Mouse (Mus musculus) ES-CJ7 (cell line): Measurements from ENCODE around the gene Fam160a2.
"Not testable (repeated sequence)": the region's sequence is repeated elsewhere in the genome, so short reads cannot be mapped to it uniquely, and the experiment has no call there.

Experiments
- DNase-seq: peaks from one replicate; pipeline ENCODE4 v3.0.0; 2011; ENCODE audit warnings: low read depth, low spot score

The Fam160a2 gene

DNA sequence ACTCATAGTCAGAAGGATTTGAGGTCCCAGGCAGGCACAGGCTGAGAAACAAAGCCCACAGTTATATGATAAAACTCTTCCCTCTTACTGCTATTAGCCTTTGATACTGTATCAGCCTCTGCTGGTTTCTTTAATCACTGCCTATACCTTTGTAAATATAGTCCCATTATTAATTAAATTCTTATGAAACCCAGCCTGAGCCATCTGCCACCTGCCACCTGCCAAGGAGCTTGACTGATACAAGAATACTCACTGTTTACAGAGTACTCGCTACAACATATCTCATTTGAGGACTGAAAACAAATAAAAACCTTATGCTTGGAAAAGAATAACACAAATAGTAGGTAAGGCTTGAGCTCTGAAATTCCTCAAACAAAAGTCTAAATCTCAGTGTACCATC is 5.2 kb downstream of the Fam160a2 start:
- DNase-seq: no peak

DNA sequence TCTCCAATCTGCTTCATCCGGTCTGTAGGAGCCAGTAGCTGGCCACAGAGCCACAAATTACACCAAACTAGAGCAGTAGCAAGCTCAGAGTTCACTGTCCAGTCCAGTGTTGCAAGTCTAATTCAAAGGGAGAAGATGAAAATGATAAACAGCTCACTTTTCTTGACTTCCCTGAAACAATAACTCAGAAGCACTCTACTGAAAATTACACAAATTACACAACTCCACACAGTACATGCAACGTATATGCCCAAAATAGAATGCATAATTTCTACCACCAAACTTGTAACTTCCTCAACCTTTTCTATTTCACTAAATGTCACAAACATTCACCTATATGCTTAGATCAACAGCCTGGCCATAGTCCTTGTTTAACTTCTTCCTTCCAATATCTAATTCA is 9.6 kb downstream of the Fam160a2 start:
- no peak for DNase-seq

DNA sequence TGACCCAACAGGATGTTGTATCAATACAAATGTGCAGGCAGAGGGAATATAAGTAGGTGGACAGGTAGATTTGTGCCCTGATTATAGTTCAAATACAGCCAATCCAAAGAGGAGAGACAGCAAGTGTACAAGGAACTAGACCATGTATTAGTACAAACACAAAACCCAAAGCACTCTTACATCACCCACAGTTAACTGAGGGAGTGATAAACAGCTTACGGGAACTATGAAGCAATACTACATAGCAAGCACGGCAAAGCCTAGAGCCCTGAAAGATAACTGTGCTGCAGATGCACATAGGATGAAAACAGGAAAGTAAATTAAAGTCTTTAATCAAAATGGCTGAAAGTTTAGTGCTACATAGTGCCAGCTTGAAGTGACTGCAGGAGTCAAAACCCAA is 12.2 kb downstream of the Fam160a2 start:
- DNase-seq: no peak

DNA sequence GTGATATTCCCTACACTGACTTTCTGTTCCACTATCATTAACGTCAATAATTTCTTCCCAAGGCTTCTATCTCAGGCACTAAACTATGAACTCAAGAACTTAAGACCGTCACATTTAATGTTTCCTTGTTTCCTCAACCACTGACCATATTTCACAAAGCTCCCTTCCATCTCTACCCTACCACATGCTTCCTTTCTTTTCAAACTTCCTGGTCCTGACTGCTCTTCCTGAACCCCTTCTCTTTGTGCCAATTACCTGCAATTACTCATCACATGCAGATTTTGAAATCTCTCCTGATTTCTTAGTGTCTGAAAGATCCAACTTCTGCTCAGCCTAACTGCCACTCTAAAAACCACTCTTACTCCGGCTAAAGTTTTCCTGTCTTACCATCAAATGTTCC is 19.5 kb downstream of the Fam160a2 start:
- DNase-seq: no peak

DNA sequence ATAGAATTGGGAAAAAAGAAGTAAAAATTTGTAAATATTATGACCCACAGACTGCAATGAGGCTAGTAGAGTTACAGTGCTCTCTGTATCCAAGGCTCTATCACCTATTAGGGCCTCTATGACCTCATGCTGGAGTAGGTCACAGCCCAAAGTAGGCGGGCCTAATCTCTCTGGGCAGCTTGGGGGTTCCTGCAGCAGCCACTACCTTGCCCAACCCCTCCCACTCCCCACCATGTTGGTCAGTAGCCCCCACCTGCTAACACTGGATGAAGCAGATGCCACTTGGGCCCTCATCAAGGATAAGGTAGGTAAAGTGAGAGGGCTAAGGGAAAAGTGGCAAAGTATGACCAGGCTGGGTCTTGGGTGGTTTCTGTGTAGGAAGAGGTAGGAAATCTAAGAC is 25.0 kb downstream of the Fam160a2 start, which contains the start of gene Gm5901:
TSS of gene Gm5901 (plus strand) at position 173 of the 400 bp plus-strand sequence.
- DNase-seq: no peak

DNA sequence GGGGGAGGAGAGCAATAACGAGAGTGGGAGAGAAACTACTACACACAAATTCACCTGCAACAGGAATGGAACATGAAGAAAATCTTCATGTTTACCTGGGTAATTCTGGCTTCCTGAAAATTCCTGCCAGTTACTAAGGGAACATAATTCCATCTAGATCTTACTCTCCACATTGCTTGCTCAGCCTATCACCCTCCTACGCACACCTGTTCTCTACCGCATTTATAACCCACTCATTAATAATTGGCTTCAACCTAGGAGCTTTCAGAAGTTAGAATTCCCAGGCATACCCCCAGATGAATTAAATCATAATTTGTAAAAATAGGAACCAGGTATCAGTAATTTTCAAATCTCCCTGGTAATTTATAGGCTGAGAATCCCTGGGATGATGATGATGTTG is 25.9 kb downstream of the Fam160a2 start:
- DNase-seq: no peak

DNA sequence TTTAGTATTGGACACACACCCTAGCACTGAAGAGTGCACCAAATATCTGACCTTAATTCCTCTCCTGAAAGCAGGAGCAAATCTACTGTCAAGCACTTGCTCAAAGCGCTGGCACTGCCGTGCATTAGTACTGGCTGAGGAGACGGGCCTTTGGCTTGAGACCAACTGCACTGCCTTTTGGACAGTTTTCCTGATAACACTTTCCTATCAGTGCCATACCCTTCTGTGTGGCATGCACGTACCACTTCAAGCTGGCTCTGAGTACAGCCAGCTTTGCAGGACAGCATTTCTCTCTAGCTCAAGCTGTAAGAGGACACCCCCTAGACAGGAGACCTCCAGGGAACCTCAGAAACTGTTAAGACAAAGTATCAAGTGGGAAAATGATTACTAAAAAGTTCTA is 26.3 kb downstream of the Fam160a2 start:
- DNase-seq: no peak

DNA sequence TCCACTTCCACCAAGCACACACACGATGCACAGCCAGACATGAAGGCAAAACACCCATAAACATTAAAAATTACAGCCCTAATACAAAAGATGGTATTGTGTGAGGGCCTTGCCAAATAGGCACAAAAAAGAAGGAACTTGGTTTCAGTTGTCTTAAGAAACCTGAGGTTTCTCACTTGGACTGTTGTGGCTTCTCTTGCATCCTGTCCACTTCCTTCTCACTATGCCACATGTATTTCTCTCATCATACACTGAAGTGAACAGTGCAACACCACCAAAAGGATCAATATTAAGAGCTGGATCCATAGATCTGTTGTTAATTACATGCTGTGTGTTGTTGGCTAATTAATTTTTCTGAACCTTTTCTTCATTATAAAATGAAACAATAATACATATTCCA is 26.9 kb downstream of the Fam160a2 start:
- DNase-seq: no peak

DNA sequence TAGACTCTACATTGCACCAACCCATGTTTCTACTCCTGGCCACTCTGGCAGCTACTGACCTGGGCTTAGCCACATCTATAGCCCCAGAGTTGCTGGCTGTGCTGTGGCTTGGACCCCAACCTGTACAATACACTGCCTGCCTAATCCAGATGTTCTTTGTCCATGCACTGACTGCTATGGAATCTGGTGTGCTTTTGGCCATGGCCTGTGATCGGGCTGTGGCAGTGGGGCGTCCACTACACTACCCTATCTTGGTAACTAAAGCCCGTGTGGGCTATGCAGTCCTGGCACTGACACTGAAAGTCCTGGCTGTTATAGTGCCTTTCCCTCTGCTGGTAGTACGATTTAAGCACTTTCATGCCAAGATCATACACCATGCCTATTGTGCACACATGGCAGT is 31.3 kb downstream of the Fam160a2 start:
- no peak for DNase-seq

DNA sequence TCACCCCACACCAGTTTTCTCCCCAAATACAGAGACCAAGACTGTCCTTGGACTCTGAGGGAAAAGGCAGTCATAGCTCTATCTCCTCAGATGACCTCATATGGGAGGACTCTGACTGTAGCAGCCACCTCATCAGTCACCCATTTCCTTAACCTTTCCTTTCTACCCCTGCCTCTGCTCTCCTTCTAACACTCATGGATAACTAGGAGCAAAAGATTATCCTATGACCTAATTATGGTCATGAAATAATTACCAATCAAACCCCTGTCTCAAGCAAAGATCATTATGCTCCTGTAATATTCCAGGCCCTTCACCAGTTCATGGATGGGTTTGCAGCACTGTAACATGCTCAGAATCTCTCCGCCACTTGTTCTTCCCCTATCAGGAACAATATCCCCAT is 31.9 kb downstream of the Fam160a2 start, which contains the start of gene Olfr692:
TSS of gene Olfr692 (plus strand) at position 301 of the 400 bp plus-strand sequence.
- DNase-seq: no peak

DNA sequence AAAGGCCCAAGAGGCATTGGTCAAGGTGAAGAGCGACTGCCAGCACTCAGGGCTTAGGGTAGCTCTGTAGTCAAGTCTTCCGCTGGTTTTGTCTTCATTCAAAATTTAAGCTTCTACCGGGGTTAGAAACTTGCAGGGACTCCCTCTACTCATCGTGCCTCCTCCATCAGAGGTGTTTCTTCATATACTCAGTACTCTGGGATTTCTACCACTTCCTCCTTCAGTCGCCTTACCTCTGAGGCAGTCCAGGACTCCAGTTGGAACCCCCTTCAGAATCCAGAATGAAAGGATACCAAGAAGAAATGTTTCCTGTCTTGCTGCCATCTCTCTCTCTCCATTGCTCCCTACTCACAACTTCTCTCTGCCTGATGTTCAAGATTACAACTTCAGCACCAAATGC is 32.6 kb downstream of the Fam160a2 start:
- no peak for DNase-seq

DNA sequence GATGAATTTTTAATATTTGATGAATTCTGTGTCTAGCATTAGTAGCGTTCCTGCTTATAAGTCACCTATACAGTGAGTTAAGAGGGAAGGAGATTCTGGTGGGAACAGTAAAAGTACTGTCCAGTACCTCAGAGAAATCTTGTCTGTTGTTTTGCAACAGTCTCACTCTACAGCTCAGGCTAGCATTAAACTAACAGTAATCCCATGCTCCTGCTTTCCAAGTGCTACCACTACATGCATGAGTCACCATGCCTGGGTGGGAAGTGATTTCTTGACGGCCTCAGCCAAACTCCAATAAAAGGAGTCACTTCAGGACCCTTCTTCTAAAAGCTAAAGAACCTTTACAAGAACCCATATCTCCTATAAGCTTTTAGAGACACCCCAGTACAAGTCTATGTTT is 38.1 kb downstream of the Fam160a2 start:
- DNase-seq: no peak

DNA sequence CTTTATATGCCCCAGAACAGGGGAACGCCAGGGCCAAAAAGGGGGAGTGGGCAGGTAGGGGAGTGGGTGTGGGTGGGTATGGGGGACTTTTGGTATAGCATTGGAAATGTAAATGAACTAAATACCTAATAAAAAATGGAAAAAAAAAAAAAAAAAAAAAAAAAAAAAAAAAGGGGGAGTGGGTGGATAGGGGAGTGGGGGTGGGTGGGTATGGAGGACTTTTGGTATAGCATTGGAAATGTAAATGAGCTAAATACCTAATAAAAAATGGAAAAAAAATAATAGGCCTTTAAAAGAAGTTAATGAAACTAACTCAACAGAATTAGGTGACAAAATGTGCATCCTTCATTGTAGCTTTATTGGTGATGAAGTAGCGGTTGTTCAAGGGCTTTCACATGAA is 43.4 kb downstream of the Fam160a2 start:
- DNase-seq: not testable (repeated sequence)

DNA sequence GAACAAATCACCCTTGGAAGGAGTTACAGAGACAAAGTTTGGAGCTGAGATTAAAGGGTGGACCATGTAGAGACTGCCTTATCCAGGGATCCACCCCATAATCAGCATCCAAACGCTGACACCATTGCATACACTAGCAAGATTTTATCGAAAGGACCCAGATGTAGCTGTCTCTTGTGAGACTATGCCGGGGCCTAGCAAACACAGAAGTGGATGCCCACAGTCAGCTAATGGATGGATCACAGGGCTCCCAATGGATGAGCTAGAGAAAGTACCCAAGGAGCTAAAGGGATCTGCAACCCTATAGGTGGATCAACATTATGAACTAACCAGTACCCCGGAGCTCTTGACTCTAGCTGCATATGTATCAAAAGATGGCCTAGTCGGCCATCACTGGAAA is 43.8 kb downstream of the Fam160a2 start:
- not testable (repeated sequence) for DNase-seq

DNA sequence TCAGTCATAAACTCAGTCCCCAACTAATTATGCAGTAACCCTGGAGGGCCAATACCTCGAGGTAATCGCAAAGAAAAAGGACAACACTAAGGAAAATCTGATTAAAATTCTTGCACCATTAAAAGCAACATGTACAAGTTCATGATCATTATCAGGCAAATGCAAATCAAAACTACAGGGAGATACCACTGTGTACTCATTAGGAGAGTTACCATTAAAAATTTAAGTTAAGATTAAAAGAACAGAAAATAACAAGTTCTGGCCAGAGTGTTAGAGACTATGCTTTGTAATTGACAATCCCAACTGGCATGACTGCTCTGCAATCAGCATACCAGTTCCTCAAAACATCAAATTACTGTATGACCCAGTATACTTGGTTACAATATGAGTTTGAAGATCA is 57.1 kb downstream of the Fam160a2 start:
- DNase-seq: no peak

DNA sequence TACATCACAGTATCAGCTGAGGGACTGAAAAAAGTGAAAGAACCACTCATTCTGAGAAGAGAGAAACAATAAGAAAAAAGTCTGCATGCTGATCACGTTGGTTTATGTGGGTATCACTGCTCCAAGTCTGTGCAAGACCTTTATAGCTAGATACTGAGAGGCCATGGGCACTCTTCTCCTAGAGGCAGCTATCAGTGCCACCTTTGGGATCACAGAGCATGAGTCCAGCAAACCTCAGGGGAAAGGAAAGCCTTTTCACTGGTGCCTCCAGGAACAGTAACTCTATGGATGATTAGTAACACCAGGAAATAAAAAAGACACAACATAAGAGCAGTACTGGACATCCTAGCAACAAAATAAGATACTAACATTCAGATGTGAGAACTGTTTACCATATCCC is 57.7 kb downstream of the Fam160a2 start, which contains the start of gene Olfr691:
TSS of gene Olfr691 (minus strand) at position 101 of the 400 bp plus-strand sequence.
- no peak for DNase-seq

DNA sequence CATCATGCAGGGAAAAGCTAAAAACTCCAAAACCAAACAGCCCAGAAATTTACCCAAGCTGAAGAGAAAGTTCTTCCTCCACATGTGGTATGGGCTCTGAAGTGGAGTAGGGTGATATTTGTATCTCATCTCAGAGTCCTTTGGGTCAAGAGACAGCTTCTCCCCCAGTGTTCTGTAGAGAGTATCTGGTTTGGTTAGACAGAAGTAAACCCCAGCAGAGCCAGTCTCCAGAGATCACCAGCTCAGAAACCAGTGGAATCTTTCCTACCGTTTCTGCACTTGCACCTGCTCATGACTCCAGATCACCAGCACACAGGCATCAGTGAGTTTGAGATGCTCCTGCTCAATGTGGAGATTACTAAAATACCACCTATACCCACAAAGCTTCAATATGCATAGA is 65.8 kb downstream of the Fam160a2 start, which contains the start of gene Olfr690:
TSS of gene Olfr690 (minus strand) at position 101 of the 400 bp plus-strand sequence.
- DNase-seq: no peak

DNA sequence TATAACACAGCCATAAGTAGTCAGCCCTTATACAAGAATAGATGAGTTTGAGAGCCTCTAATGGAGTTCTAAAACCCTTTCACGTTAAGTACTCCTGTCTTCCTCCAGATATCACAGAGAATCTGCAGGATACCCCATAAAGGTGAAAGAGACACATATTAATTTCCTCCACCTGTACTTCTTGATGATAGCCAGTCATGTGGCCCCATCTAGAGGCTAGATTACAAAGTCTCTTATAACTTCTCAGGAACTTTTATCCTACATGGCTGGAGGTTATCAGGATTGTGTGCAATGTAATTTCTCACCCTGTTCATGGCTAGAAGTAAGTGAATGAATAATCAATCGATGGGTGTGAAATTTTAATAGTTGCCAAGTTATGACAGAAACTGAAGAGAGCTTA is 74.6 kb downstream of the Fam160a2 start:
- DNase-seq: no peak
